Mouse (Mus musculus) thymus, postnatal 4 days (tissue): Measurements from ENCODE around the gene Rtl8c.
"Not testable (repeated sequence)": the region's sequence is repeated elsewhere in the genome, so short reads cannot be mapped to it uniquely, and the experiment has no call there.

Experiments used
- DNase-seq: peaks from one replicate; pipeline ENCODE4 v3.0.0; 2021

Gene Rtl8c

DNA sequence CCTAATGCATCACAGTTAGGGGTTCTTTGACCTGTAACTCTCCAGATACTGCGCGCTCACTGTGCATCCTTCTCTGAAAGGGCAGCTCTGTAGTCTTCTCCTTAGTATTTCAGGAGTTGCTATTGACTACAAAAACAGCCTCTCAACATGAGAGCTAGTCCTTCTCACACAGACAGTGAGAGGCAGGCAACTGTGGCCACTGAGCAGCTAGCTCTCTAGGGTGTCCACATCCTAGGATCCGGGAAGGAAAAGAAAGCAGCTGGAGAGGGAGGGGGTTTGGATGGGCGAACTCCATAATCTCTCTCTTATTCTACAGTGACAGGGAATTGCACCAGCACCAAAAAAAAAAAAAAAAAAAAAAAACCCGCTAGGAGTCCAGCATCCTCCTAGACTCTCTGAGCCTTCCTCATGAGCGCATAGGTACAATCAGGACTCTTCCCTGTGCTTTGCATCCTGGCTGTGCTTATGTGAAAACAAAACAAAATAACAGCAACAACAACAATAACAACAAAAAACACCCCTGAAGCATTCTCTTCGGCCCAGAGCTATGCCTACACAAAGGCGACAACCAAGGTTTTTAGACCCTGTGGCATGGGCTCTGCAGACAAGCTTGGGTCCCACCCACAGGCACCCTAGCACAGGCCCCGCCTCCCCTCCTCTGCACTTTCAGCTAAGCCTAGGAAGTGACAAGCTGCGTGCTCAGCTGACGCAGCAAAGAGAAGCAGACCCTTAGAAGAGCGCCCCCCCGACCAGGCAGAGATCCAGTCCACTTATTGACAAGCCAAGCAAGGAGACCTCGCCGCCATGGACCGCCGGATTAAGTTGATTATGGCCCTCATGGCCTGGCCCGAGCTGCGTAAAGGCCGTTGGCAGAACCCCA is at the start of gene Rtl8c:
Gene Rtl8c (plus strand): TSS at position 791 of the 880 bp plus-strand sequence.
- peak; percentile 81 for DNase-seq

DNA sequence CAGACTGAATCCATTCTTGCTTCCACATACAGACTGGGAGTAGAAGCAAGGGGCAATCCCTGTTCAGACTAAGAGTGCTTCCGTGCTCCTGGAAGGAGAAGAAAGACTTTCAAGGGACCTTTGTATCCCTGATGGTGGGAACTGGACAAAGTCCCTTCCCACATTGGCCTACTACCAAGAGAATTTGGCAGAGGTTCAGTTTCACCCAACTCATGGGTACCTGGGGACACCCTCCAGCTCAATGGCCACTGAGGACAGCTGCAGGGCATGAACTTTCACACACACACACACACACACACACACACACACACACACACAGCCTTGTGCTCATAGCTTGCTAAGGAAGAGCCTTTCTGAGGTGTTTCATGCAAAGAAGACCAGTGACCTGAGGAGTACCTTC is 28.5 kb upstream of the Rtl8c start:
- DNase-seq: no peak

DNA sequence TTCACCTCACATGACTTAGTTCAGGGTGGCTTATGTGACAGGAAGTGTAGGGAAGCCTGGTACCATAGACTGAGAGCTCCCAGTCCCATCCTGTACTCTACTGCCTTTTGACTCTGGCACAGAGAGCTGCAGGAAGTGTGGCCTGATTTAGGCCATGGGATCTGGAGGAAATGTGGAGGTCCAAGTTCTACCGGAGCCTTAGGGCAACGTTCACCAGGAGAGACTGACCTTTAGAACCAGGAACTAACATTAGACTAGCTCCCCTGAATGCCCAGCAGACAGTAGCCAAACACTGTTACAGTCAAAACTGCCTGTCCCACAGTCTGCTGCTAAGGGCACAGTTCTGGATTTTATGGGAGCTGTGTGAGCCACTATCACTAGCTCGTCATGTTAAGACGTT is 26.4 kb upstream of the Rtl8c start:
- DNase-seq: not testable (repeated sequence)

DNA sequence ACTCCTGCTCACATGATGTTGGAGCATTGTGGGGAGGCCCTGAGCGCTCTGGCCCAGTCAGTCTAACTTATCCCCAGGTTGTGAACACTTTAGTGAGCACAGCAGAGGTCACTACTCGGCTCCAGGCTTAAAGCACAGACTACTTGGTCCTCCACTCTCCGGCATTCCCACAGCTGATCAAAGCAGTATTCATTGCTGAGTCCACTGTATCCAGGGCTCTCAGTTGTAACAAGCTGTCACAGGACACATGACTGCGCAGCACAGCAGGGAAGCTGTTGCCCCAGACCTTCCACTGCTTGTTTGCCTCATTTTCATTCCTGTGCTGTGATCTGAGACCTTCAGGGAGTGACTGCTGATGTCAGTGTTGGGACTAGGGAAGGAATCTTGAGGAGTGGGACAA is 24.4 kb upstream of the Rtl8c start:
- not testable (repeated sequence) for DNase-seq

DNA sequence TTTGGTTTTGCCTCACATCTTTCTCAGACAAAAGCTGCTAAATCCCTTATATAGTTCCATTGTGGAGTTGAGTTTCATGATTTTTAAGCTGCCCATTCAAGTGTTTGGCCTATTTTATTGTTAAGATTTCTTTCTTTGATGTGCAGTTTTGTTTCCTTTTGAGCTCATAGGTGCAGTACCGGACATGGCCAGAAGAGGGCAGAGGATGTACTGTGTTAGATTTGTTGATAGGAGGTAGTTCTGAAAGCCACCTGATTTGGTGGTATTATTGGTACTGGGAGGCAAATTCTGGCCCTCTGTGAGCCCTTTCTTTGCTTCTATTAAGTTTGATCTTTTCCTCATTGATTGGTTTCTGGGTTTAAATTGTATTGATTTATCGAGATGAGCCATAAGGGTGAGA is 7.8 kb upstream of the Rtl8c start:
- peak; percentile 78 for DNase-seq

DNA sequence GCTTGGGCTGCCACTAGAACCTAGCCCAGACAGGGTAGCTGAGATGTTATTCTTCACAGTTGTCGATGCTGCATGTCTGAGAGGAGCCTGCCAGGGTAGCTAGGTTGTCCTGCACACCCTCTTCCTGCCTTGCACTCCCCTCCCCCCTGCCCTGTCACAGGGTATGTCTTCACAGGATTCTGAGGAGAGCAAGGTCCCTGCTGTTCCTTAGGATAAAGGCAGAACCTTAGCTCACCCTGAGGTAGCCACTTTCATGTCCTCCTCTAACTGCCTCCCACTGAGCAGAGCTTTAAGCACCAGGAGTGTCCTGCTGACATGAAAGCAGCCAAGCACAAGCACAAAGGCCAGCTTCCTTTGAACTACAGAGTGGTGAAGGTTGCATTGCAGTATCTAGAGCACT is 1.7 kb upstream of the Rtl8c start:
- DNase-seq: not testable (repeated sequence)

DNA sequence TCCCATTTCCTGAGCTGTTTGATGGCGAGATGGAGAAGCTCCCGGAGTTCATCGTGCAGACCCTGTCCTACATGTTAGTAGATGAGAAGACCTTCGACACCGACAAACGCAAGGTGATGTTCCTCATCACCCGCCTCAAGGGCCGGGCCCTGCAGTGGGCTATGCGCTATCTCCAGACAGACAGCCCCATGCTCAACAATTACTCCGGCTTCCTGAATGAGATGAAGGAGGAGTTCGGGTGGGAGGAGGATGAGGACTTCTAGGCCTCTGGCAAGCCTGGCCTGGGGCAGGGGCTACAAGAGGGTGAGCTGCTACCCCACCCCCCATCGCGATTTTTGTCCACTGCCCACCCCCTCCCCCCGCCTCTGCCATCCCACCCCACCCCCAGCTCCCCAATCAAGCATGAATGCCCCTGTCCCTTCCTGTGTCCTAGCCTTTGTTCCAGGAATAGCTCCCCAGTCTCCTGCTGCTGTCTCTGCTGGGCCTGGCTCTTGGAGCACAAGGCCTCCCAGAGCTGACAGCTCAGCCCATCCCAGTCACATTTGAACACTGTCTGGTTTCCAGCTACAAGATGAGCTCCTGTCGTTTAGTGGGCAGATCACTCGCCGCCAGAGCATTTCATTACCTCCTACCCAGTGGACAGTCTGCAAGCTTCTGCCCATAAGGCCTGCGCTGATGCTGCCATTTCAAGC is 436 bp downstream of the Rtl8c start:
- peak; percentile 4 for DNase-seq

DNA sequence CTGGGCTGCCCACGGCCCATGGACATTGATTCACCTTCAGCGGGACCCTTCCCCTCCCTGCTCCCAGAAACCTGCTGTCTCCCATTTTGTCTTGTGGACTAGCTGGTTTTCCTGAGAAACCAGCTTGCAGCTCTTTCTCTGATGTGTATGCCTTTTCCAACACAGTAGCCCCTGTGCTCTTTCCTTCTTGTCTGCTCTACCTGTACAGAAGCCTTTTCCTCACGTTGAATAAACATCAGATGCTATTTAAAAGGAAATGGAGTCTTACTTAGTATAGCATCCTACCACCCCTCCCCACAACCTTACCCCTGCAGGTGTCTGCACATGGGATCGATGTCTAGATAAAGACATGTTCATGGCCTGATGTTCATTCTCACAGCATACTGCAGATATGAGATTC is 1.0 kb downstream of the Rtl8c start, which contains the start of gene Gm14597:
Gene Gm14597 (minus strand): TSS at position 101 of the 400 bp plus-strand sequence.
- not testable (repeated sequence) for DNase-seq

DNA sequence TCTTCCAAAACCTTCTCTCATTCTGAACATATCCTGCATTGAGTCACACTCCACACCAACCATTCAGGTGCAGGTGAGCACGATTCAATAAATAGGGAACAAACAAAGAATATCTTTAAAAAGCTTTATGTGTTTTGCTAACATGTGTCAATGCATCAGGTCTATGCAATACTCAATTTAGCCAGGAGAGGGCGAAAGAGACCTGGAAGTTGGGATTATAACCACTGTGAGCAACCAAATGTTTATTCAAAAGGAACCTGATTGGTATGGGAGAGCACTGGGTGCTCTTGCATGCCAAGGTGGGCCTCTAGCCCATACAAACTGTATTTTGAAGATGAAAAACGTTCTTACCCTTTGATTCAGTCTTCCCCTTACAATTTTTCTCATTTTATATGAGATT is 2.7 kb downstream of the Rtl8c start:
- peak; percentile 59 for DNase-seq

DNA sequence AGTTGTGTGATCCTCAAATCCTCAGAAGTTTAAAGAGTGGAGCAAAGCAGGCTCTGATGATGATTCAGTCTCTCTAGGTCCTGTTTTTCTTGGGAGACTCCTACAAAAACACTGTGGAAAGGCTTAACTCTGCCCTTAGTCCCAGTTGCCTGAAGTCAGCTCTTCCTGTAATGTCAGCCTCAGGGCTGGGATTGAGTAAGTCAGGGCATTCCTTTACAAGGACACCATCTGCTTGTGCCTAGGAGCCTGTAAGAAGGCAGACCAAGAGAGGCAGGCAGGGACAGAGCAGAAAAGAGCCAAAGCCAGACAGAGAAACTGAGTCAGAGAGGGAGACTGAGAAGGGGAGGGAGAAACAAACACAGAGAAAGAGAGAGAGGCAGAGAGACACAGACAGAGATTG is 3.6 kb downstream of the Rtl8c start:
- DNase-seq: not testable (repeated sequence)

DNA sequence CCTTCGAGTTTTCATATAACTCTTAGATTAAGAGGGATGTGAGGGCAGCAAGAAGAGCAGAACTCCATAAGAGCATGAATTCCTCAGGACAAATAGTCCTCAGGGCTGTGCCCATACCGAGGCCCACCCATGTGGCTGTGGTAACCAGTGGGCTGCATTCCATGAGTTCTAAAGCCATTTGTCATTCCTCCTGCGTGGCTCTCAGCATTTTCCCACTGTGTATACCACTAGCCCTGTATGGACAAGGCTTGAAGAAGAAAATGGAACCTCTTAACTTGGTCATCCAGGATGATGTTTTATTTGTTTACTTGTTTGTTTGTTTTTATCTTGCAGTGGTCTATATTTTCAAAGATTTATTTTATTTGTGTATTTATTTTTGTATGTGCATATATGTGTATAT is 30.3 kb downstream of the Rtl8c start:
- not testable (repeated sequence) for DNase-seq

DNA sequence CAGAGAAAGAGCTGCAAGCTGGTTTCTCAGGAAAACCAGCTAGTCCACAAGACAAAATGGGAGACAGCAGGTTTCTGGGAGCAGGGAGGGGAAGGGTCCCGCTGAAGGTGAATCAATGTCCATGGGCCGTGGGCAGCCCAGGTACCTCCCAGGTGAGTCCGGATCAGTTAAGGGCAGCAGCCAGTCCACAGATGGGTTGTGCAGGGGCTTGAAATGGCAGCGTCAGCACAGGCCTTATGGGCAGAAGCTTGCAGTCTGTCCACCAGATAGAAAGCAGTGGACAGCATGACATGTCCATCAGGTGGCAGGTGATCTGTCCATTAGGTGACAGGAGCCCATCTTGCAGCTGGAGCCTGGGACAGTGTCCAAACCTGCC is 34.8 kb downstream of the Rtl8c start:
- DNase-seq: peak; percentile 2

DNA sequence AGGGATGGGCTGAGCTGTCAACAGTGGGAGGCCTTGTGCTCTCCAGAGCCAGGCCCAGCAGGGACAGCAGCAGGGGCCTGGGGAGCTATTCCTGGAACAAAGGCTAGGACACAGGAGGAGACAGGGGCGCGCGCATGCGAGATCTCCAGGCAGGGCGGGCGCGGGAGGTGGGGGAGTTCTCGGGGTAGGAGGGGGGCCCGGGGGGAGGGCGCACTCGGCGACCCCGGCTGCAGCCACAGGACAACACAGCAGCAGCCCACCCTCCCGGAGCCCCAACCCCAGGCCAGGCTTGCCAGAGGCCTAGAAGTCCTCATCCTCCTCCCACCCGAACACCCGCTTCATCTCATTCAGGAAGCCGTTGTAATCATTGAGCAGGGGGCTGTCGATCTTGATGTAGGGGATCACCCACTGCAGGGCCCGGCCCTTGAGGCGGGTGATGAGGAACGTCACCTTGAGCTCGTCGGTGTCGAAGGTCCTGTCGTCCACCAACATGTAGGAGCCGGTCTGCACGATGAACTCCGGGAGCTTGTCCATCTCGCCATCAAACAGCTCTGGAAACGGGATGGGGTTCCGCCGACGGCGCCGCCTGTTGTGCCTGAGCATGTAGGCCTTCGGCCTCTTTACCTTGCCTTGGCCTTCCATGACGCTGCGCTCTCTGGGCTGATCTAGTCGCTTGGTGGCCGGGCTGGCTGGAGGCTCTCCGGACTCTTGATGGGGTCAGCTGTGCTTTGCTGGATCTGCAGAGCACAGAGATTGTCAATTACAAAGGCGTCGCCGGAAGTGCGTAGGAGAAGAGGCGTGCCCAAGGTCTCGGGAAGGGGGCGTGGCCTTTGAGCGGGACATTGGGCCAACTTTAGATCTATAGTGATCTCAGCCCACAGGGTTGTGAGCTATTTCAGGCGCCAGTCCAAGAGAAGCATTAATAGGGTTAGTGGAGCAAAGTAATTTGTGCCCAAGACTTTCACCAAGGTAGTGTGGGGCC is 35.4 kb downstream of the Rtl8c start, which contains the start of gene Rtl8a:
Gene Rtl8a (minus strand): TSS at position 703 of the 982 bp plus-strand sequence.
- peak; percentile 82 for DNase-seq

DNA sequence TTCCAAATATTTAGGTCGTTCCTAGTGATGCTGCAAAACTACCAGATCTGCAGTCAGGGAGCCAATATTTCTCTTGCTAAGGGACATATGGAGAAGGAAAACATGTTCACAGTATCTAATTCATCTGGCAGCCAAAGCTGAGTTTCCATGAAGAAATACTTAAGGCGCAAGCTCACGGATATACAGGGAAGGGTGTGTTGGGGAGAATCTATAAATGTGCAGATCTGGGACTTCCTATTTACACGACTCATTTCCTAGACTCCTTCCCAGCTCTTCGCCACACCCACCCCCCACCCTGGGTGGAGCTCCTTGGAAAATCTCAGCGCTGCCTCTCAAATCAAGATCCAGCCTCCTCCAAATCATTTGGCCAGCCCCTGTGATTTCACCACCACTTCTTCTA is 38.1 kb downstream of the Rtl8c start:
- no peak for DNase-seq

DNA sequence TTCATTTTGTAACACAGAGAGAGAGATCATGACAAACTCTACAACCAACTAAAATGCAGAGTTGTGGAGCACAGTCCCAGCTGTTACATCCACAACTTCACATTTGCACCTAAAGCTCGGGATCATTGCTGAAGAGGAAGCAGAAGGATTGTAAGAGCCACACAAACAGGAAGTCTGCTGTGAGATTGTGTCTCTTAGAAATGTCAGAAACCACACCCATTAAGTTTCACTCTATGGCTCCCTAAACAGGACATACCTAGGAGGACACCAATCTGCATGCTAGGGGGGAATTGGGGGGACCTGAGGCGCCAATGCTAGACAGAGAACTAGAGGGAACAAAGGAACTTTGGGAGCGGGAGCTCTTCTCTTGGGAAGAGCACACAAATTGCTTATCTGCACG is 45.1 kb downstream of the Rtl8c start:
- DNase-seq: not testable (repeated sequence)
